Mouse (Mus musculus) kidney, postnatal 4 days (tissue): ENCODE data around the gene Pcdh9.

ENCODE experiments used
- DNase-seq, 2 experiments: peaks; one replicate each; pipeline ENCODE4 v3.0.0; 2021; ENCODE audit warnings: mixed read lengths in 2 of 2

The Pcdh9 gene

DNA sequence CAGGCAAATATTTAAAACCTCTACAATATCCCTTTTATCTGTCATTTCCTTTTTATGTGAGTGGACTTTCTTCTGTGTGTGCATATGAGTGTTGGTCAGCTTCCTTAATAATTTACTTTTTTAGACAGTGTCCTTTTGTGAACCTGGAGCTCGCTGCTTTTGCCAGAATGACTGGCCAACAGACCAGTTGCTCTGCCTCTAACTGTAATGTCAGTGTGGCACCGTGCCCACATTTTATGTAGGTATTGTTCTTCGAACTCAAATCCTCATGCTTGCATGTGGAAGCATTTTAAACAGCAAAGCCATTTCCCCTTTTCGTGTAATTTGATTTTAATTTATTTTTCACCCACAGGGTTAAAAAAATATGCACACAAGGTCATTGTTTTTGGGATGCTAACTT is 748.4 kb downstream of the Pcdh9 start:
- DNase-seq = peak; percentile 1 to 20

DNA sequence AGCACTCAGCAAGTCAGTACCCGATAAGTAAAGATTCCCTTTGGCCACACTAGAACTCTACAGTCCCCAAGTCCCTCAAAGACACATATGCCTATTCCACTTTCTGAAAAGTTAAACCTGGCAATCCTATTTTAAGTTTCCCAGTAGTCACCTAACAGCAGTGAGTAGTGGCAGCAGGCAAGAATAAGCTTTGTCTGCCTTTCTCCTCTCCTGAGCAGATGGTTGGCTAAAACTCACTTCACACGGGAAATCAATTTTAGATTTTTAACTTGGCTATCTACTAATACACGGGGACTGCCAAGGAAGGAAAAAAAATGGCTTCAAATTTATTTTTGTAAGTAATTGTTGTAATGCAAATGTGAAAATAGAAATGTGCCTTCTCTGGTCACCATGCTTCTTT is 763.5 kb downstream of the Pcdh9 start:
- no peak for DNase-seq

DNA sequence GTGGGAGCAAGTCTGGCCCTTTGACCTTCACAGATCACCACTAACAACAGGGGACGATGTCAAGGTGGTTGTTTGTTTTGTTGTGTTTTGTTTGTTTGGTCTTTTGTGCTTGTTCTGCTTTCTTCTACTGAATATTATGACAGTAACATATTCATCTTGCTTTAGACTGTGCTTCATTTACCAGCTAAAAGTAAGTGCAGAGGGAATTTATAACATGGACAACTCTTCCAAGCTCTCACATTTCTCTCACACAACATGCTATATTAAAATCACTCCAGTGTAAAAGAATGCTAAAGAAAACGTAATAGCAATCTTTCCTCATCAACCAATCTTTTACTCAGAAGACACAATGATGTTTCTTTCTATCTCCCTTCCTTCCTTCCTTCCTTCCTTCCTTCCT is 787.7 kb downstream of the Pcdh9 start:
- no peak for DNase-seq

DNA sequence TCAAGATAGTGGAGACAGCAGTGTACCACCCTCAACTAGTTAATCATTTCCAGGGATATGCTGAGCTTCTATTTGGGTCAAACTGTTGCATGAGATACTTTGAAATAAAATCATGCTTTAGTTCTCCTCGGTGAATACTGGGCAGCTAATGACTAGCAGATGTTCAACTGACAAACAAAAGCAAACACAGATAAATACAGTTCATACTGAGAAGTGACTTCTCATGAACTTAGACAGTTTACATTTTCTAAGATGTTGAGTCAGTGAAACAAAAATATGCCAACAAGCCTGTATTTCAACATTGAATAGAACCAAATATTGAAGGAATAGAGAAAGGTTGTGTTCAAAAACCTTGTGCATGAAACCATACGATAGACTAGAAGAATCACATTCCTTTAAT is 795.4 kb downstream of the Pcdh9 start:
- DNase-seq = no peak

DNA sequence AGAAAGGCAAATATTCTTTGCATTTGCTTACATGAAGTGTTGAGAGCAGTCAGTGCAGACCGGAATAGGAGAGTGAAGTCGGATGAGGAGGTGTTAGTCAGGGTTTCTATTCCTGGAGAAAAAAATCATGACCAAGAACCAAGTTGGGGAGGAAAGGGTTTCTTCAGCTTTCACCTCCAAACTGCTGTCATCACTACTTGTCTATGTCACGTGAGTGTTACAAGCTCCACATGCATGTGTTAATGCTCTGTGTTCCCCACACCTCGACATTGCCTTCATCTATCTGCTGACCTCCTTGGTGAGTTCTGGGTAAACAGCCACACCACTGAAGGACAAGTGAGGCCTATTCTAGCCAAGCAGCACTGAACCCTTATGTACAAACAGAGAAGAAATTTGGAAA is 797.7 kb downstream of the Pcdh9 start:
- DNase-seq = no peak

DNA sequence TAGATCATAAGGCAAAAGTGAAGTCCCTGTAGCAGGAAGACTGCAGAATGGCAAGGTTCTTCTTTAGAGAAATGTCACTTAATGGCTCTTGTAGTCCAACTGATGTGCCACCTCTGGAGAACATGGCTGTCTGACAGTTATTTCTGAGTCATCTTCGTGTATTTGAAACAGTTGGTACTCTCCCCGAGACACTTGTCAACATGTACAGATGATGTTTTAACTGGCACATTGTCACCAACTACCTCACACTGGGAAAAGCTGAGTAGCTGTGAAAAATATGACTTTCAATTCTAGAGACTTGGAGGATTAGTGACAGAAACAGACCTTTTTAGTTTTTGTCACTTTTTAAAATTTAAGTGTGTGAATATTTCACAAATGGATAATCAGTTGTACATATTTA is 804.8 kb downstream of the Pcdh9 start:
- no peak for DNase-seq

DNA sequence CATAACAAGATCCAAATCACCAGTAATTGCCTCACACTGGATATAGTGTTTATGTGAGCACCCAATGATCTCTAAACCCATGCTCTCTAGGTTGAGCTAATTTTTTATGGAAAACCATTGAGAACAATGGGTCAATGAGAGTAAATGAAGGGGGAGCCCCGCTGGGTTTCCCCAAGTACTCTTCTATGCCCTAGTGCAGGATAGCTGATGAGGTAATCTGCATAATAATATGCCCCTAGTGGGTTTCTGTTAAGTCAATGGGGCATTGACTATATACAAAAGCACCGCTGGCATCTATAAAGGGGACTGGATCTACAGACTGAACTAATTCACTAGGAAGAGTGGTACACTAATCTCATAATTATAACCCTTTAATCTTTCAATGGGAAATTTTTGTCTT is 807.3 kb downstream of the Pcdh9 start:
- DNase-seq = no peak

DNA sequence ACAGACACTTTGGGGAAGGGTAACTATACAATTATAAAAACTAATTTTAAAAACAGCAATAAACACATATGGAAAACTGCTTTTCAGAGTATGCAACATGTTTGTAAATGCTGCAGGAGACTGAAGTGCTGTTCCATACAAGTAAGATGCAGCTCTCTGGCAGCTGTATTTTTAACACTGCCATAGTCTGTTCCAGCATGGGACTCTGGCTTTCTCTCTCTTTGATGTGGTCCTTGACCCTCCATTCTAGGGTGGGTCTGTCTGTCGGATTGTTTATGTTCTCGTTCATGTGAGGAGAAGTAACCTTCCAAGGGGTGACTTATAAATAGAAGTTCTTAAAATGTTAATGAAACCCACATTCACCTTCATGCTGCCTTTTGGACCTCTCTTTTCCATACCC is 809.6 kb downstream of the Pcdh9 start:
- DNase-seq = no peak

DNA sequence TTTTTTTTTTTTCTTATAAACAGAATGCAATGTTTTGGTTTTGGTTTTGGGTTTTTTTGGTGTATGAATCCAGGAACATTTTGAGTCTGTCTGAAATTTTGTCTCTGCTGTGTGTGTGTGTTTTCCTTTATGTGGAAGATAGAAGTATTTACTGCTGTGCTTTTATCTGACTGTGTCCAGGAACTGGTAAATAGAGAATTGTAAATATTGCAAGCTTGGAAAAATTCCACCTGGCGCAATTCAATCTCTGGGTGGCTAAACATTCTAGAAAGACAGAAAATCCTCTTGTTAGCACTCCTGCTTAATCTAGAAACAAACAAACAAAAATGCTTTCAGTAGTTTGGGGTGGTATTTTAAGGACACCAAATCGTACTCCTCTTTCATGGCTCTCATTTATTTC is 814.7 kb downstream of the Pcdh9 start:
- no peak for DNase-seq

DNA sequence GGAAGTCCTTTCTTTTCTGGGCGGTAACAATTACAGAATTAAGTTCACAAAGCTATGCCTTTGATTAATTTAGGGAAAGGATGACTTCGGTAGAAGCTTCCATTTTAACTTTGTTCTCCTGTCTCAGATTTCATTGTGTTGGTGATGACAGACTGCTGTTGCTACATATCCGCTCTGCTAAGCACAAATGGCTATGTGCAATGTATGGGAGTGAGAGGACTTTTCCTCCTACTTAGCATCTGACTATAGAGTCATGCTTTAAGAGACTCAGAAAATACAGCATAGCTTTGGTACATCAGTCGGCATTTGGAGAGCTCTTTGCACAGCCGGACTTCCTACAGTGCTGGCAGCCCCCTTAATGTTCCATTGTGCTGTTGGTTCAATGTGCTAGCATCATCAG is 818.1 kb downstream of the Pcdh9 start:
- no peak for DNase-seq

DNA sequence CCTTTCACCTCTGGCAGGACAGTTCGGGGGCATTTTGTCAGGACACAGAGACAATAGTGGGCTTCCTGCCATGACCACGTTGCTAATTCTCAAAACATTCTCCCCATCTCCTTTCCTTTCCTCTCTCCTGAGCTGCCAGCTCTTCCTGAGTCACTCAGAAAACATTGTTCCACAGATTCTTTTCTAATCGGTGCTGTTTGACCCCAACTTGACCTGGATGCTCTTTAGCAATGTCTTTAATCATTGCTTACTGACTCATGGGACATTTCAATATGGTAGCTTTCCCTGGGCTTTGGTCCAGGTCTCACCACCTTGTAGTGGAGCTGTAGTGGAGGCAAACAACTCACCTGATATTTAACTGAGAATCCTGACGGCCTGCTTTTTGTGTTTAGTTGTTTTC is 820.3 kb downstream of the Pcdh9 start:
- DNase-seq = peak in 1 of 2 experiments; percentile 9

DNA sequence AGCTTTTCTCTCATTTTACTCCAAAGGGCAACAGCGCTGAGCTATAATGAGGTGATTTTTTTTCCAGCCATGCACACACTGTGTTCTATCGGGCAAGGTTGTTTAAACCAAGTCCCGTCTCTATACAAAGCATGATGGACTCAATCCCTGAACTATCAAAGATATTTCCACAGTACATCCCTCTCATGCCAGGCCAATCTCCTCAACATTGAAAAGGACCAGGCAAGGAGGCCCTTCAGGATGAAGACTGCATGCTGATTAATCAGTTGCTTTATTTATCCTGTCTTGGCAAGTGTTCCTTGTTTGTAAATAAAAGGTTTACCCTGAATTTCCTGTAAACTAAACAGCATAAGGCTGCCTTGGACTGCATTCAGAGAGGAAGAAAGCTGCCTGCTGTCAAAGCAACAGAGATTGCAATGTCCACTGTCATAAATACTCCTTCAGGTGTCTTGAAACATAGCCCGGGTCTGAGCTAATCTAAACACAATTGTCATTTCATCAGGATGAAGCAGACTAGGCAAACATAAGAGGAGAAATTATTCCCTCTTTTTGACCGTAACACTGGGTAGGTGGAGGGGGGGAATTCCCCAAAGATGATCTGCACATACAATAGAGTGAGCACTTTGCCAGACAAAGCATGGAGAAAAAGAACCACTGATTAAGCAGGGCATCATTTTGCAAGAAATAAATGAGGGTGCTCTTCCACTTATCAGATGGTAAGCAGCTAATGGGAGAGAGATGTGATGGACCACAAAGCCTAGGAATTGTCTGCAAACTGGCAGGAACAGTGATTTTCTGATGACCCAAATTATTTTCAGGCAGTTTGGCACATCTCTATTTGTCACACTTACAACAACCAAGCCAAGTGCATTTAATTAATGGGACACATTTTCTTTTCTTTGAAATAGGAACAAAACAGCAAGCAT is 822.8 kb downstream of the Pcdh9 start:
- DNase-seq = no peak

DNA sequence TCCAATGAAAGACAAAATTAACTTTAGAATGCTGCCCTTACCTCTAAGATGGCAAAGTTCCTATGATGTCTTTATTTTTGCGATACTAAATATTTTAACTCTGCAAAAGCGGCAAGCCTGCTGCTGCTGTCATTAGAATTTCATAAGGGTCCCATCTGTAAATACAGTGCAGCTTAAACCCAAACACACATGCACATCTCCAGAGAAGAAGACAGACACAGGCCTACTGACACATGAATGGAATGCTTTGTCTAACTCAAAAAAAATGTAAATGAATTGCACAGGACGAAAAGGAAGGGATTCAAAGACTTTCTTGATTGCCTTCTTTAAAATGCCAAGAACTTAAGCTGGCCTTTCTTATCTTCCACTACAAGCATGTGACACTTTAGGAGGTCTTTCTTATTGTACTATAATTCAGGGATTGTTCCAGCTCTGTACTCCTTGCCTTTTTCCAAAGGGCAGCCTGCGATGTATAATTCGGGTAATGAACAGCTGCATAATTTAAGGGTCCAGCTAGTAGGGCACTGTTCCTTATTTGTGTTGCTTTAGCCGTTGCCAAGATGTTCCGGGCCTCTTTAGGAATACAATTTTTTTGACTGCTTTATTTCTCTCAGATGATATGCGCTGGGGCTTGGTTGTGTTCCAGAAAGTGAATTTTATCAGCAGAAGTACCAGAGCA is 823.6 kb downstream of the Pcdh9 start:
- DNase-seq = no peak

DNA sequence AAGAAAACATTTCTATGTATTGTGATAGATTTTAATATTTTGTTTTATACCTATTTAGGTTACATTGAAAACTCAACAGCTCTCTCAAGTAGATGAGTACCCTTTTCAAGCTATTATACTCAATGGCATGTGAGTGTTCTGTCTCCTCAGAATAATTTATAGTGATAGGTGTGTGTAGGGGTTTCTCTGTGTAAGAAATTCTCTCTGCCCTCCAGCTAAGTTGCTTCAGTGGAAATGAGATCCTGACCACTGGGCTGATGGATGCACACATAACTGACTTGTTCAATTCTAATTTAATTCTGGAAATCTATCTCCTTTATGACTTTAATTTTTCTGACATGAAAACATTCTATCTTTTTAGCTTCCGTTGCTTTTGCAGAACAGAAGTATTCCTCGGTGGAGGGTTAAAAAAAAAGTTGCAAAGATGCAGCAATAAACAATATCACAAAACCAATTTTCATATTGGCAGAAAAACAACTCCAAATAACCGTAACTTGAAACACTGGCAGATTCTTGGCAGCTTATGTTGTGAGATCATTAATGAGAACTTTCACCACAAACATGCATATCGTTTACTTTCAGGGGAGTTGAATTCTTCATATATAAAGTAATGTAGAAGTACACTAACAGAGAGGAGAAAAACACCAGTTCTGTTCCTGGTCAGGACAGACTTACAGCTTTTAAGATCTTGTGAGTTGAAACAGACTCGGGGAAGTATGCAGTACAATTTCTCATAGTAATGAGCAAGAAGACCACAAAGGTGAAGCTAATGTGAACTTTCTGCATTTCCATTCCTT is 828.5 kb downstream of the Pcdh9 start:
- DNase-seq = no peak

DNA sequence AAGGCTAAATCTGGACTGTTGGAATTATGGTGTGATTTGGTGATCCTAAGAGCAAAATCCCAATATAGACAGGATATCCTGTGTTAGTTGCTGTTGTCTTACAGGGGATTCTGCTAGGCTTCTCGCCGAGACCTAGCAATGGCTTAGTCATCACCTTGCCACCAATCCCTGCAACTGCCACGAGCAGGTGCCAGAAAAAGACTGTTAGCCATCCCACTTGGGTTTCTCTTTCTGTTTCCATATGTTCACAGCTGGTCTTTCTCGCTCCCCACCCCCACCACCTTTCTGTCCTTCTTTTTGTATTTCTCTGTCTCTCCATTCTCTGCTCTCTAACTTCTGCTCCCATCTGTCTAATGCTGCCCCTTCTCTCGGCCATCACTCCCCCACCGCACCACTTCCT is 831.7 kb downstream of the Pcdh9 start:
- no peak for DNase-seq

DNA sequence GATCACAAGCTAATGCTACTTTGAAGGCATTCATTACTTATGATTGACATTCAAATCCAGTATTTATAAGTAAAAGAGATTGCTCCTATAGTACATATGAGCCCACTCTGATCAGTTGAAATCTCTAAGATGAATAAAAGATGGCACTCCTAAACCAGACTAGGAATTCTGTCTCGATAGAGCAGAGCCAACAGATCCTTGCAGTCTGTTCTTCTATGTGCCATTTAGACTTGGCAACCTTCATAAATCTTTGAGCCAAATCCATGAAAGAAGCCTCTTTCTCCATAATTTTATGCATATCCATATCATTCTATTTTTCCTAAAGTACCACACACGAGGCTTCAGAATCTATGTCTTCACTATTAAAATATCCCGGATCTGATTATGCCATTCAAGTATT is 834.5 kb downstream of the Pcdh9 start:
- no peak for DNase-seq

DNA sequence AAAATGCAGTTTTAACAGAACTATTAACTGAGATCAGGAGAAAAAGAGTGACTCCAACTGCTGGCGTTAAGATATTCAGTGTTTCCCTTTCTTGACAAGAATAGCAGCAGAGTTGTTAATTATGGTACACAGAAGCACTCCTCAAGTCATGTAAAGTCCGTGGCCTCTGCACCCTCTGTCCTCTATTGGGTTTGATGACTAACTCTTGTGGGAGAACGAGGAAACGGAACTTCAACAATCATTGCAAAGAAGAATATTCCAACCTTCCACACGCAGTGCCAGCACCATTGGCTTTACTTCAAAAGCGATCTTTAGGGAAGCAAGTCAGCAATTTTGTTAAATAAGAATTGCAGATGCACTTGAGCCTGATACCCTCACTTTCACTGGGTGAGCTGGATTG is 849.9 kb downstream of the Pcdh9 start:
- no peak for DNase-seq

DNA sequence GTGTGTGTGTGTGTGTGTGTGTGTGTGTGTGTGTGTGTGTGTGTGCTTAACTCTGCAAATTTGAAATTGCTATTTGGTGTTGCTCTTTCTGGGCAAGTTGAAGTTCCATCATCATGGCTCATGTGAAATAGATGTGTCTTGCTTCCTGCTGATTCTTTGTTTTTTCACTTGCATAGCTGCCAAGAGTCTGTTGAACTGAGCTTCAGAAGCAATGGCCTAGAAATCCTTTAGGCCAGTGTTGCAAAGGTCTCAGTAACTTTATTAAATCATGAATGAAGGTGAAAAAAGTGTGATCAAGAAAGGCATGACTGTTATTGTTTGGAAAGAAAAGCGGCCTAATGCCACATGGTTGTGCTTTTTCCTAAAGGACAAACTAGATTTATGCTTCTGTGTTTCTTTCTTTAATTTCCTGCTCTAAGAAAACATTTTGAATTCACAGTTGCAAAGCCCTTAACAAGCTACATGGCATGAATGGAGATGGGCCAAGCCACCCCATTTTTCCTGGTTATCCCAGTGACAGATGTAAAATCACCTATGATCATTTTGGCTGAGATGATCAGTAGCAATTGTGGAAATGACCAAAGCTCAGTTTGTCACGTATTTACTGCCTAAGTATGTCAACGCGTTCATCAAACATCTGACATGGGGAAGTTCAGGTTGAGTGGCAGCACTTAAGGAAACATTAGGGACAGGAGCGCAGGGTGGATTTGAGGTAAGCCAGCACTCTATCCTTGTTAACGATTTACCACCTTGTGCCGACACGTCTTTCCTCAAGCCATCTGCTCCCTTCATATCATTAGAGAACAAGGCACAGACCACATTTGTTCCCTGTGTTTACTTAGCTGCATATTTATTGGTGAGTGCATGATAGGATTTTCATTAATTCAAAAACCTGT is 850.9 kb downstream of the Pcdh9 start:
- no peak for DNase-seq

DNA sequence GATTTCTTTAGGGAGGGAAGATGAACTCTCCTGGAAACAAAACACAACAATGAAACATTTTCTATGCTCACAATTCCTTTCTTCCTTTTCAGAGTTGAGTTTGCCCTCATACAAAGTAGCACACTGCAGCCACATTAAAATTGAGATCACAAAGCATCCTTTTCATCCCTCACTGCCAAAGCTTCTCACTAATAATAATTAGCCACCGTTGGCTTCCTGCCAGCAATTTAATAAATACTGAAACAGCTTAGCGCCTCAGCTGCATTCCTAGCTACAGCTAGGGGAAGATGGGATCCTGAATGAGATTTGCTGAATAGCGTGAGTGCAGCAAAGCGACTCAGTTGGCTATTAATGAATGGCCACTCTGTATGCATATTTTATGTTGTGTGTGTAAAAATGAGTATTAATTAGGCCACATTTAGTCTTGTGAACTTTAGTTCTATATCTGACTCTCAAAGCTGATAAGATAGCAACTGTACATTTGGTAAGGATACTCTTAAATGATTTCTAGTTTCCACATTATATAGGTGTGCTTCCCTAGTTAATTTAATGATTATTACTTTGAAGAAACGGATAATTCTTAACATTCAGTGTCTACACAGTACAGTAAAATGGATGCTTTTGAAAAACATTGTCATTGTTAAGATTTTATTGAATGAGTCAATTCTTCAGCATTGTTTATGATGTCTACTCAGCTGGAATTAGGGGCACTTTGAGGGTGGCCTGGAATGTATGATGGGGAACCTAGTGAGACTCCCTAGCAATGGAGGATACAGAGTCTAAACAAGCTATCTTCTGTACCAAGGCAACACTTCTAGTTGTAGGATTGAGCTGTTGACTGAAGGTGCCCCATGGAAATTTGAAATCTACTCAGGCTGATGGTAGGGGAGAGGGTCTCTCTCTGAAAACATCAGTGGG is 881.1 kb downstream of the Pcdh9 start:
- DNase-seq = peak in 1 of 2 experiments; percentile 1
